Mouse (Mus musculus) embryonic fibroblast, embryonic 13.5 days (primary cell): ENCODE results near the gene Ubc.

Source experiments
- CTCF ChIP-seq: IDR thresholded peaks from 2 replicates; pipeline ENCODE4 v1.5.1; 2011; ENCODE audit warnings: mild to moderate bottlenecking, control low read depth, low read length, moderate library complexity, borderline replicate concordance; ENCODE audit not compliant: insufficient read depth
- POLR2A ChIP-seq: IDR thresholded peaks from 2 replicates; pipeline ENCODE4 v1.6.1; 2011; ENCODE audit warnings: low read depth, mild to moderate bottlenecking, control low read depth, low read length, moderate library complexity

GRCm38 (mm10) chr5:125355650-125356049 is 34.4 kb downstream of the Ubc start:
- TF ChIP-seq CTCF = no peak
- TF ChIP-seq POLR2A = no peak
